Mouse (Mus musculus): ENCODE measurements around the gene Rab3d. TPM values are rescaled to one million over a fixed set of nuclear protein-coding genes. Genes with fewer than 3 reads are reported as not detected.

Gene Rab3d
- polyA plus RNA-seq, 1 experiment from 2014 or later = 9.0 TPM

DNA sequence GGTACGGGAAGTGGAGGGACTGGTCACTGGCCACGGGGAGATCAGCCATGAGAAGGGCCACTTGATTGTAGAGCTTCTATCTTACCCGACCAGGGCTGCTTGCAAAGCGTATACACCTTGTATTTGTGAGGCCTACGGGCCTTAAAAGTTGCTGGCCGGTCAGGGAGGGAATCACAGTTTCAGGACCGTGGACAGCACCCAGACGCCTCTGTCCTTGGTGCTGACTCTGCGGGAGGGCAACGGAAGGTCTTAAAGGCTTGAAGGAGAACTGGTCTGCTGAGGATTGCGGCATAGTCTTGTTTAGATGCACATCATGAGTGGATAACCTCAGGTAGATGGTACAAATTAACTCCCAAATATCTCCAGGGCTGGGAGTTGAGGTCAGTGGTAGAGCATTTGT lies 32.3 kb upstream of the Rab3d start:
- no peak for ATAC-seq (ENCODE audit: insufficient number of reproducible peaks, insufficient read depth, low FRiP score, low read depth)
- Histone ChIP-seq H3K4me2 (ENCODE audit: low read length) (no peak overlapping the region), H3K9me3 (ENCODE audit: control insufficient read depth, low read length) (no peaks in the 10 kb centered on the region), H3K9ac (ENCODE audit: low read length) (no peak overlapping the region), H3K27ac (replicated peaks in 1 of 2; ENCODE audit: control insufficient read depth in 1 of 2, insufficient read depth in 1 of 2, low read depth in 2 of 2, low read length in 2 of 2) (no peak overlapping the region), H3K36me3 (ENCODE audit: control insufficient read depth, insufficient read depth, low read length) (no peaks in the 10 kb centered on the region), H3K4me1 (ENCODE audit: control insufficient read depth in 2 of 2, insufficient read depth in 2 of 2, low read length in 2 of 2) (0 out of 4 replicates have a peak, but pooled peaks cover 0 to 3% of the 10 kb centered on the region in 2 experiments), H3K4me3 (ENCODE audit: control insufficient read depth in 1 of 2, insufficient read depth in 1 of 2, low read depth in 1 of 2, low read length in 2 of 2) (no peak overlapping the region), H3K27me3 (ENCODE audit: control insufficient read depth, insufficient read depth, low read length) (peaks cover 22% of the 10 kb centered on the region)
- 17% methylated on average over 11 of the region's 11 CpGs for WGBS

DNA sequence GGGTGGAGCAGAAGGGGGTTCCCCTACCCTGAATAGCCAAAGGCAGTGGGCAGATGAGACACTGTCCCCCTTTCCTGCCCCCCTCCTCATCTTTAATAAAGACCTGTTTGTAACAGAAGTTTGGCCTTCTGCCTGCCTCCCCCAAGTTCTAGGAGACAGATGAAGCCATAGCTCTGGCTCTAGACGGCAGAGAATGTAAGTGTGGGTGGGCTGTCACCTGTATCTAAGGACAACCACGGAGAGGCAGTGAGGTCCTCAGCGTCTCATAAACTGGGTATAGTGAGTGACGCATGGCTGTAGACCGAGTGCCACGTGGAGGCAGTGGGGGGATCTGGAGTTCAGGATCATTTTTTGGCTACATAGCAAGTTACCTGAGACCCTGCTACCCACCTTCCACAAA lies 30.8 kb upstream of the Rab3d start:
- Histone ChIP-seq H3K9me3 (ENCODE audit: control insufficient read depth, low read length) (no peaks in the 10 kb centered on the region), H3K4me3 (ENCODE audit: control insufficient read depth in 1 of 2, insufficient read depth in 1 of 2, low read depth in 1 of 2, low read length in 2 of 2) (no peak overlapping the region), H3K36me3 (ENCODE audit: control insufficient read depth, insufficient read depth, low read length) (no peaks in the 10 kb centered on the region), H3K9ac (ENCODE audit: low read length) (no peak overlapping the region), H3K4me1 (ENCODE audit: control insufficient read depth in 2 of 2, insufficient read depth in 2 of 2, low read length in 2 of 2) (0 out of 4 replicates have a peak, but pooled peaks cover 0 to 3% of the 10 kb centered on the region in 2 experiments), H3K27ac (replicated peaks in 1 of 2; ENCODE audit: control insufficient read depth in 1 of 2, insufficient read depth in 1 of 2, low read depth in 2 of 2, low read length in 2 of 2) (no peak overlapping the region), H3K27me3 (ENCODE audit: control insufficient read depth, insufficient read depth, low read length) (peaks cover 25% of the 10 kb centered on the region), H3K4me2 (ENCODE audit: low read length) (no peak overlapping the region)
- no peak for ATAC-seq (ENCODE audit: insufficient number of reproducible peaks, insufficient read depth, low FRiP score, low read depth)
- WGBS = 68% methylated on average over 6 of the region's 6 CpGs

DNA sequence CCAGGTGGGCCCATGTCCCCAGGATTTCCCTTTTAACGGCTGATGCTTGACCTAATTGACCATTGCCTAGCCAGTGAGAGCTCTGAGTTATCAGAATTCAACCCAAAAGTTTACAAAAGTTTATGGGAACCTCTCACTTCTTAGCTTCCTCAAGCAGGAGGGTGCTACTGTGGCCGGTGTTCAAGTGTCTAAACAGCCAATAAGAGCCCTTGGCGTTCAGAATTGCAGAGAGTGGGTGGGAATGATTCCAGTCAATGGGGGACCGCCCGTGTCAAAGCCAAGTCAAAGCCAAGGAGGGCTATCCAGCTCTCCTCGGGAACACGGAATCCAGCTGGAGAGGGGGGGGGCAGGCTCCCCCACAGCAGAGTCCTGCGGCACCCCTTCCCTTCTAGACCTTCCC lies 30.2 kb upstream of the Rab3d start:
- Histone ChIP-seq H3K27me3 (ENCODE audit: control insufficient read depth, insufficient read depth, low read length) (peaks cover 26% of the 10 kb centered on the region), H3K4me1 (ENCODE audit: control insufficient read depth in 2 of 2, insufficient read depth in 2 of 2, low read length in 2 of 2) (0 out of 4 replicates have a peak, but pooled peaks cover 0 to 3% of the 10 kb centered on the region in 2 experiments), H3K36me3 (ENCODE audit: control insufficient read depth, insufficient read depth, low read length) (no peaks in the 10 kb centered on the region), H3K4me2 (ENCODE audit: low read length) (no peak overlapping the region), H3K9ac (ENCODE audit: low read length) (no peak overlapping the region), H3K4me3 (ENCODE audit: control insufficient read depth in 1 of 2, insufficient read depth in 1 of 2, low read depth in 1 of 2, low read length in 2 of 2) (no peak overlapping the region), H3K27ac (replicated peaks in 1 of 2; ENCODE audit: control insufficient read depth in 1 of 2, insufficient read depth in 1 of 2, low read depth in 2 of 2, low read length in 2 of 2) (no peak overlapping the region), H3K9me3 (ENCODE audit: control insufficient read depth, low read length) (no peaks in the 10 kb centered on the region)
- 45% methylated on average over 8 of the region's 8 CpGs for WGBS
- ATAC-seq (ENCODE audit: insufficient number of reproducible peaks, insufficient read depth, low FRiP score, low read depth) = no peak

DNA sequence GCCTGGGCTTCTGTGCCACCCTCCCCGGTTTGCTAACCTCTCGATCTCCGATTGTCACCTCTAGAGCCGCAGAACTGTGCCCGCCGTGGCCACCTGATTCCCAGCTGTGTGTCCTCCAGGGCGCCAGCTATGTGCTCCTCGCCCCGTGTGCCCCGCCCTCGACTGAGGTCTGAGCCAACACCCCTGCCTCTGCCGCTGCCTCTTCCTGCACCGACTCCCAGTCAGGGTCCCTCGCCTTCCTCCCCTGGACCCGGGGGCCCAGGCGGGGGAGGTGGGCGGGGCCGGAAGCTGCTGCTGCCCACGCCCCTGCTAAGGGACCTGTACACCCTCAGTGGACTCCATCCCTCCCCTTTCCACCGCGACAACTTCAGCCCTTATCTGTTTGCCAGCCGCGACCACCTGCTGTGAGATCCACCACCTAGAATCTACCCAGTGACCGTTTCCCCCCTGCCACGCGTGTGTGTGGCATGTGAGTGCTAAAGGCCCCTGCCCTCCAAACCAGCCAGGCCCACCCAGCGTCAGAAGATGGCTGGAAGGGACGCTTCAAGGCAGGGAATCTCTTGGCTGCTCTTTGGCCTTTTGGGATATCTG lies 29.6 kb upstream of the Rab3d start:
- Histone ChIP-seq H3K9ac (ENCODE audit: low read length) (no peak overlapping the region), H3K9me3 (ENCODE audit: control insufficient read depth, low read length) (no peaks in the 10 kb centered on the region), H3K27me3 (ENCODE audit: control insufficient read depth, insufficient read depth, low read length) (peaks cover 26% of the 10 kb centered on the region), H3K4me3 (ENCODE audit: control insufficient read depth in 1 of 2, insufficient read depth in 1 of 2, low read depth in 1 of 2, low read length in 2 of 2) (no peak overlapping the region), H3K4me2 (ENCODE audit: low read length) (peak overlapping the region; percentile 9; the same call in 1 of the 2 replicates), H3K4me1 (ENCODE audit: control insufficient read depth in 2 of 2, insufficient read depth in 2 of 2, low read length in 2 of 2) (0 out of 4 replicates have a peak, but pooled peaks cover 0 to 3% of the 10 kb centered on the region in 2 experiments), H3K27ac (replicated peaks in 1 of 2; ENCODE audit: control insufficient read depth in 1 of 2, insufficient read depth in 1 of 2, low read depth in 2 of 2, low read length in 2 of 2) (no peak overlapping the region), H3K36me3 (ENCODE audit: control insufficient read depth, insufficient read depth, low read length) (no peaks in the 10 kb centered on the region)
- ATAC-seq (ENCODE audit: insufficient number of reproducible peaks, insufficient read depth, low FRiP score, low read depth) = no peak
- 4% methylated on average over 28 of the region's 28 CpGs for whole genome bisulfite sequencing

DNA sequence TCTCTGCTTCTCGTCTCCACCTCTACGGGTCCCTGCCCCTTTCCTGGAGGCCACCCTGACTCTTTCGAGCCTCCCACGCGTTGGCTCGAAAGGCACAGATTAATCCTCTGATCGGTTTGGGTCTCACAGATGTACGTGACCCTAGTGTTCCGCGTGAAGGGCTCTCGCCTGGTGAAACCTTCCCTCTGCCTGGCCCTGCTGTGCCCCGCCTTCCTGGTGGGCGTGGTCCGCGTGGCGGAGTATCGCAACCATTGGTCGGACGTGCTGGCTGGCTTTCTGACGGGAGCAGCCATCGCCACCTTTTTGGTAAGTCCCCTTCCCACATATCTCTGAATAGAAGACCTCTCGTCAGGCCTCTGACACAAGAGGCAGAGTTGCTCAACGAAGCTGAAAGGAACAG lies 26.3 kb upstream of the Rab3d start:
- Histone ChIP-seq H3K9me3 (ENCODE audit: control insufficient read depth, low read length) (no peaks in the 10 kb centered on the region), H3K9ac (ENCODE audit: low read length) (no peak overlapping the region), H3K4me3 (ENCODE audit: control insufficient read depth in 1 of 2, insufficient read depth in 1 of 2, low read depth in 1 of 2, low read length in 2 of 2) (no peak overlapping the region), H3K27ac (replicated peaks in 1 of 2; ENCODE audit: control insufficient read depth in 1 of 2, insufficient read depth in 1 of 2, low read depth in 2 of 2, low read length in 2 of 2) (no peak overlapping the region), H3K4me2 (ENCODE audit: low read length) (peak overlapping the region; percentile 22), H3K36me3 (ENCODE audit: control insufficient read depth, insufficient read depth, low read length) (no peaks in the 10 kb centered on the region), H3K27me3 (ENCODE audit: control insufficient read depth, insufficient read depth, low read length) (peaks cover 26% of the 10 kb centered on the region), H3K4me1 (ENCODE audit: control insufficient read depth in 2 of 2, insufficient read depth in 2 of 2, low read length in 2 of 2) (0 out of 4 replicates have a peak, but pooled peaks cover 0 to 3% of the 10 kb centered on the region in 2 experiments)
- ATAC-seq (ENCODE audit: insufficient number of reproducible peaks, insufficient read depth, low FRiP score, low read depth) = no peak
- 13% methylated on average over 23 of the region's 23 CpGs for WGBS

DNA sequence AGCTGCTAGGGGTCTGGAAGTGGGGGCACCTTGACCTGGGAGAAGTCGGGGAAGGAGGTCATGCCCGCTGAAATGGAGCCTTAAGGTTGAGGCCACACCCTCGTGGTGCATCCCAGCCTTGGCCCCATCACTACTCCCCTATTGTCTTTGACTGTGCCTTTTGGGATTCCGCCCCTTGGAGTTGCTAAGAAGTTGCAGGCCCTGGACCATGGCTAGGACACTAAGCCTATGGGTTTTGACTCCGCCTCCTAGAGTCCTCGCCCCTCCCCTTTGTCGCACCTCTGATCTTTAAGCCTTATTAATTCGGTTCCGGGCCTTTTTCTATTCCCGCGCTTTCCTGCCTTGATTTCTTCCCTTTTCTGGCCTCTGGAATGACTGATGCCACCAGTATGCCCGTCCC lies 25.6 kb upstream of the Rab3d start:
- H3K4me3 ChIP-seq (ENCODE audit: control insufficient read depth in 1 of 2, insufficient read depth in 1 of 2, low read depth in 1 of 2, low read length in 2 of 2) = no peak overlapping the region
- H3K9ac ChIP-seq (ENCODE audit: low read length) = no peak overlapping the region
- no peaks in the 10 kb centered on the region for H3K9me3 ChIP-seq (ENCODE audit: control insufficient read depth, low read length)
- 0 out of 4 replicates have a peak, but pooled peaks cover 0 to 3% of the 10 kb centered on the region in 2 experiments for H3K4me1 ChIP-seq (ENCODE audit: control insufficient read depth in 2 of 2, insufficient read depth in 2 of 2, low read length in 2 of 2)
- H3K27me3 ChIP-seq (ENCODE audit: control insufficient read depth, insufficient read depth, low read length) = peaks cover 26% of the 10 kb centered on the region
- H3K4me2 ChIP-seq (ENCODE audit: low read length) = no peak overlapping the region
- no peaks in the 10 kb centered on the region for H3K36me3 ChIP-seq (ENCODE audit: control insufficient read depth, insufficient read depth, low read length)
- no peak for ATAC-seq (ENCODE audit: insufficient number of reproducible peaks, insufficient read depth, low FRiP score, low read depth)
- 38% methylated on average over 12 of the region's 12 CpGs for WGBS
- no peak overlapping the region for H3K27ac ChIP-seq (replicated peaks in 1 of 2; ENCODE audit: control insufficient read depth in 1 of 2, insufficient read depth in 1 of 2, low read depth in 2 of 2, low read length in 2 of 2)

DNA sequence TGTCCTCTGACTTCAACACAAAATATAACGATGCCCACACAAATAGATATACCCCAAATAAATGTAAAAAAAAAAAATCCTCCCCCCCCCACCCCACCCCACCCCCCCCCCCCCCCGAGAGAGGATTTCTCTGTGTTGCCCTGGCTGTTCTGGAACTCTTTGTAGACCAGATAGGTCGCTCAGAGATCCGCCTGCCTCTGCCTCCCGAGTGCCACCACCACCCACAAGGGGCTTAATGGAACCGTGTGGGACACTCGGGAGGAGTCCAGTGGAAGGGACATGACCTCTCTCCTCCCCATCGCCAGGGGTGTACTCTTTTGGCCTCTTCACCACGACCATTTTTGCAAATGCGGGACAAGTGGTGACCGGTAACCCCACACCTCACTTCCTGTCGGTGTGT lies 25.1 kb upstream of the Rab3d start:
- WGBS = 64% methylated on average over 12 of the region's 12 CpGs
- 0 out of 4 replicates have a peak, but pooled peaks cover 0 to 3% of the 10 kb centered on the region in 2 experiments for H3K4me1 ChIP-seq (ENCODE audit: control insufficient read depth in 2 of 2, insufficient read depth in 2 of 2, low read length in 2 of 2)
- H3K36me3 ChIP-seq (ENCODE audit: control insufficient read depth, insufficient read depth, low read length) = no peaks in the 10 kb centered on the region
- H3K27me3 ChIP-seq (ENCODE audit: control insufficient read depth, insufficient read depth, low read length) = peaks cover 21% of the 10 kb centered on the region
- no peaks in the 10 kb centered on the region for H3K9me3 ChIP-seq (ENCODE audit: control insufficient read depth, low read length)
- no peak overlapping the region for H3K27ac ChIP-seq (replicated peaks in 1 of 2; ENCODE audit: control insufficient read depth in 1 of 2, insufficient read depth in 1 of 2, low read depth in 2 of 2, low read length in 2 of 2)
- no peak overlapping the region for H3K4me3 ChIP-seq (ENCODE audit: control insufficient read depth in 1 of 2, insufficient read depth in 1 of 2, low read depth in 1 of 2, low read length in 2 of 2)
- no peak overlapping the region for H3K4me2 ChIP-seq (ENCODE audit: low read length)
- no peak for ATAC-seq (ENCODE audit: insufficient number of reproducible peaks, insufficient read depth, low FRiP score, low read depth)
- no peak overlapping the region for H3K9ac ChIP-seq (ENCODE audit: low read length)
